Mouse (Mus musculus): ENCODE results near the gene Angel2. TPM values are rescaled to one million over a fixed set of nuclear protein-coding genes. Genes with fewer than 3 reads are reported as not detected.

The Angel2 gene
- polyA plus RNA-seq (2015; fragmentation: Illumina TruSeq; extraction: RNeasy Lipid Tissue Mini Kit (QIAGEN cat#74804); ENCODE audit: insufficient read depth, low replicate concordance) = 98.1 TPM

GRCm38 (mm10) chr1:190924812-190925211 lies at the start of gene Angel2:
Gene Angel2 (plus strand): TSS chr1:190925112.

GRCm38 (mm10) chr1:190911415-190912123 lies 13.3 kb upstream of the Angel2 start, which contains the start of gene Rps6kc1:
Gene Rps6kc1 (minus strand): TSS chr1:190911770.

GRCm38 (mm10) chr1:190979100-190979563 lies 54.2 kb downstream of the Angel2 start, which contains the start of gene Vash2:
Gene Vash2 (minus strand): TSS chr1:190979296.

Other genes starting within 250 kb of the Angel2 start
- 12.0 TPM for gene Rps6kc1, start 13.3 kb upstream of the Angel2 start, polyA plus RNA-seq (2015; fragmentation: Illumina TruSeq; extraction: RNeasy Lipid Tissue Mini Kit (QIAGEN cat#74804); ENCODE audit: insufficient read depth, low replicate concordance)
- 0.66 TPM for gene Vash2, start 54.2 kb downstream of the Angel2 start, polyA plus RNA-seq (2015; fragmentation: Illumina TruSeq; extraction: RNeasy Lipid Tissue Mini Kit (QIAGEN cat#74804); ENCODE audit: insufficient read depth, low replicate concordance)
- 35.7 TPM for gene Flvcr1, start 101.0 kb downstream of the Angel2 start, polyA plus RNA-seq (2015; fragmentation: Illumina TruSeq; extraction: RNeasy Lipid Tissue Mini Kit (QIAGEN cat#74804); ENCODE audit: insufficient read depth, low replicate concordance)
- gene Spata45, start 111.5 kb downstream of the Angel2 start, polyA plus RNA-seq (2015; fragmentation: Illumina TruSeq; extraction: RNeasy Lipid Tissue Mini Kit (QIAGEN cat#74804); ENCODE audit: insufficient read depth, low replicate concordance) = not detected
- 42.2 TPM for gene Tatdn3, start 137.8 kb downstream of the Angel2 start, polyA plus RNA-seq (2015; fragmentation: Illumina TruSeq; extraction: RNeasy Lipid Tissue Mini Kit (QIAGEN cat#74804); ENCODE audit: insufficient read depth, low replicate concordance)
- 4.1 TPM for gene Nsl1, start 137.9 kb downstream of the Angel2 start, polyA plus RNA-seq (2015; fragmentation: Illumina TruSeq; extraction: RNeasy Lipid Tissue Mini Kit (QIAGEN cat#74804); ENCODE audit: insufficient read depth, low replicate concordance)
- gene Batf3, start 172.7 kb downstream of the Angel2 start, polyA plus RNA-seq (2015; fragmentation: Illumina TruSeq; extraction: RNeasy Lipid Tissue Mini Kit (QIAGEN cat#74804); ENCODE audit: insufficient read depth, low replicate concordance) = 7.6 TPM
- gene Fam71a, start 239.7 kb downstream of the Angel2 start, polyA plus RNA-seq (2015; fragmentation: Illumina TruSeq; extraction: RNeasy Lipid Tissue Mini Kit (QIAGEN cat#74804); ENCODE audit: insufficient read depth, low replicate concordance) = not detected